Mouse (Mus musculus) spleen, adult 2 months (tissue): Measurements from ENCODE around the gene Susd3.

ENCODE experiments used
- CTCF ChIP-seq: fragments of 200-500 bp; IDR thresholded peaks from 2 replicates; pipeline ENCODE4 v1.5.1; 2011; ENCODE audit warnings: mild to moderate bottlenecking, inconsistent platforms; ENCODE audit not compliant: insufficient read depth, insufficient read length, insufficient replicate concordance; ENCODE audit errors: extremely low read depth
- POLR2A ChIP-seq: fragments of 200-500 bp; IDR thresholded peaks from 2 replicates; pipeline ENCODE4 v1.6.1; 2011; ENCODE audit warnings: low read depth, low read length, inconsistent platforms

DNA sequence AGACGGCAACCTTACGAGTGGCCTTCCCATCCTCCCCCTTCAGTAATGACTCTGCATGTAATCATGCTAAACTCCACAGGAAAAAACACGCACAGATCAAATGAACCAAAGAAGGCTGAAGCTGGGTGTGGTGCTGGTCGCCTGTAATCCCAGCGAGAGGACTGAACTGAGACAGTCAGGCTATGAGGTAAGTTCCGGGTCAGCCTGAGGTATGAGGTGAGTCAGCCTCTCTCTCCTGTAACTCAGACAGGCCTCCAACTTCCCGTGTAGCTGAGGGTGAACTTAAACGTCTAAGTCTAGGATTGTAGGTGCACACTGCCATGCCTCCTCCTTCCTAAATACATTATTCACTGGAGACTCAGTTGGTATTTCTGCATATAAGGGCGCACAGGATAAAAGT, 45.6 kb upstream of the Susd3 start:
- TF ChIP-seq CTCF (no peak), POLR2A (no peak)
